Mouse (Mus musculus) hindbrain, embryonic 16.5 days (tissue): Measurements from ENCODE around the gene Agtpbp1. TPM values are rescaled to one million over a fixed set of nuclear protein-coding genes. Genes with fewer than 3 reads are reported as not detected.

Source experiments
- ATAC-seq: fragments of 200-750 bp; cut with Nextera tagmentation; 2 replicates; pipeline ENCODE4 v1.8.0; 2017; ENCODE audit warnings: moderate TSS enrichment, moderate library complexity
- H3K27ac ChIP-seq: fragments of 300-500 bp; sonication (generic); 2 replicates; pipeline ENCODE4 v1.5.1; 2014; ENCODE audit warnings: low read depth, mild to moderate bottlenecking, control low read depth, low read length, moderate library complexity
- H3K27me3 ChIP-seq: fragments of 300-500 bp; sonication (generic); replicated peaks from 2 replicates; pipeline ENCODE4 v1.6.1; 2014; ENCODE audit warnings: low read length; ENCODE audit not compliant: control insufficient read depth, insufficient read depth
- H3K36me3 ChIP-seq: fragments of 300-500 bp; sonication (generic); 2 replicates; pipeline ENCODE4 v1.6.1; 2014; ENCODE audit warnings: mild to moderate bottlenecking, low read length, moderate library complexity, mixed read lengths; ENCODE audit not compliant: control insufficient read depth, insufficient read depth
- H3K4me1 ChIP-seq: fragments of 300-500 bp; sonication (generic); 2 replicates; pipeline ENCODE4 v1.6.1; 2014; ENCODE audit warnings: low read depth, low read length; ENCODE audit not compliant: control insufficient read depth, insufficient read depth
- H3K4me2 ChIP-seq: fragments of 300-500 bp; sonication (generic); 2 replicates; pipeline ENCODE4 v1.6.1; 2014; ENCODE audit warnings: mild to moderate bottlenecking, low read length, control low read depth, moderate library complexity
- H3K4me3 ChIP-seq: fragments of 300-500 bp; sonication (generic); 2 replicates; pipeline ENCODE4 v1.5.1; 2014; ENCODE audit warnings: mild to moderate bottlenecking, low read length, control low read depth, moderate library complexity
- H3K9ac ChIP-seq: fragments of 300-500 bp; sonication (generic); 2 replicates; pipeline ENCODE4 v1.6.1; 2014; ENCODE audit warnings: low read depth, mild to moderate bottlenecking, control low read depth, low read length, moderate library complexity
- H3K9me3 ChIP-seq: fragments of 300-500 bp; sonication (generic); 2 replicates; pipeline ENCODE4 v1.6.1; 2014; ENCODE audit warnings: mild to moderate bottlenecking, low read length, moderate library complexity; ENCODE audit not compliant: control insufficient read depth
- WGBS: fragments of 180-500 bp; shearing (Covaris S2); extraction: QIAGEN DNeasy Blood & Tissue Kit; methylation state at CpG from one replicate; pipeline ENCODE4 v1.1.7; 2014; 5-methylcytosine and 5-hydroxymethylcytosine counted together
- polyA plus RNA-seq: library from polyadenylated mRNA; unstranded; fragments of >200 nt; fragmentation: Nextera tagmentation; extraction: Ambion mirVana; gene quantifications from 2 replicates; pipeline ENCODE4 v1.2.1, GENCODE M21; 2015

The Agtpbp1 gene
- polyA plus RNA-seq, 1 experiment from 2014 or later = 69.0 TPM

- no peak for ATAC-seq
- H3K36me3 ChIP-seq = no peaks in the 10 kb centered on the region
- no peaks in the 10 kb centered on the region for H3K4me1 ChIP-seq
- no peak overlapping the region for H3K4me3 ChIP-seq
- WGBS = 89% methylated on average over 15 of the region's 15 CpGs
- H3K9ac ChIP-seq = no peak overlapping the region
- H3K27ac ChIP-seq = no peak overlapping the region
- H3K27me3 ChIP-seq = no peaks in the 10 kb centered on the region
- no peak overlapping the region for H3K4me2 ChIP-seq
- no peaks in the 10 kb centered on the region for H3K9me3 ChIP-seq
Observed at GRCm38 (mm10) chr13:59416530-59417230, 168.3 kb downstream of the Agtpbp1 start.

- Histone ChIP-seq H3K9me3 (no peaks in the 10 kb centered on the region), H3K27ac (no peak overlapping the region), H3K9ac (no peak overlapping the region), H3K4me2 (no peak overlapping the region), H3K27me3 (no peaks in the 10 kb centered on the region), H3K4me1 (no peaks in the 10 kb centered on the region), H3K36me3 (no peaks in the 10 kb centered on the region), H3K4me3 (no peak overlapping the region)
- 85% methylated on average over 9 of the region's 9 CpGs for WGBS
- ATAC-seq = no peak
Observed at GRCm38 (mm10) chr13:59413885-59414284, 171.1 kb downstream of the Agtpbp1 start.

- WGBS = 90% methylated on average over 4 of the region's 4 CpGs
- H3K9ac ChIP-seq = no peak overlapping the region
- no peak for ATAC-seq
Observed at GRCm38 (mm10) chr13:59412672-59413071, 172.4 kb downstream of the Agtpbp1 start.

DNA sequence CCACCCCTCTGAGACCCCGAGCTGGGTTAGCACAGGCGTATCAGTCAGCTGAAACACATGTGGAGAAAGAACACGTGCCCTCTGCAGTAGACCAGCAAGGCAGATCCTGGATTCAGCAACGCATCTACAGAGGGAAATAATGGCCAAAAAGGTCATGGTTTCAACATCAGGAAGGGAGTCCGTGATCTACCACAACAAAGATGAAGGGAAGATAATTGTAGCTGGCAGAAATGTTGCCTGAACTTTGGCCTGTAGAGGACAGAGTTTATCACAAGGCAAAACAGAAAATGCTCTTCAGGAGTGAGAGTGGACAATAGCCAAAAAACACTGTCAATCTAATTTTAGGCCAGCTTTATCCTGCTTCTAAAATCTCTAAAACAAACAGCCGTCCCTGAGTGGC is 177.8 kb downstream of the Agtpbp1 start:
- Histone ChIP-seq H3K4me1 (peaks cover 7% of the 10 kb centered on the region), H3K4me2 (no peak overlapping the region), H3K27ac (no peak overlapping the region), H3K36me3 (no peaks in the 10 kb centered on the region), H3K27me3 (no peaks in the 10 kb centered on the region), H3K9me3 (no peaks in the 10 kb centered on the region), H3K9ac (no peak overlapping the region), H3K4me3 (no peak overlapping the region)
- 88% methylated on average over 6 of the region's 6 CpGs for WGBS
- no peak for ATAC-seq

More at GRCm38 (mm10) chr13:59412672-59413071, 172.4 kb downstream of the Agtpbp1 start:
- Histone ChIP-seq H3K36me3 (no peaks in the 10 kb centered on the region), H3K9me3 (no peaks in the 10 kb centered on the region), H3K27me3 (no peaks in the 10 kb centered on the region), H3K4me2 (no peak overlapping the region), H3K4me3 (no peak overlapping the region), H3K27ac (no peak overlapping the region), H3K4me1 (no peaks in the 10 kb centered on the region)

DNA sequence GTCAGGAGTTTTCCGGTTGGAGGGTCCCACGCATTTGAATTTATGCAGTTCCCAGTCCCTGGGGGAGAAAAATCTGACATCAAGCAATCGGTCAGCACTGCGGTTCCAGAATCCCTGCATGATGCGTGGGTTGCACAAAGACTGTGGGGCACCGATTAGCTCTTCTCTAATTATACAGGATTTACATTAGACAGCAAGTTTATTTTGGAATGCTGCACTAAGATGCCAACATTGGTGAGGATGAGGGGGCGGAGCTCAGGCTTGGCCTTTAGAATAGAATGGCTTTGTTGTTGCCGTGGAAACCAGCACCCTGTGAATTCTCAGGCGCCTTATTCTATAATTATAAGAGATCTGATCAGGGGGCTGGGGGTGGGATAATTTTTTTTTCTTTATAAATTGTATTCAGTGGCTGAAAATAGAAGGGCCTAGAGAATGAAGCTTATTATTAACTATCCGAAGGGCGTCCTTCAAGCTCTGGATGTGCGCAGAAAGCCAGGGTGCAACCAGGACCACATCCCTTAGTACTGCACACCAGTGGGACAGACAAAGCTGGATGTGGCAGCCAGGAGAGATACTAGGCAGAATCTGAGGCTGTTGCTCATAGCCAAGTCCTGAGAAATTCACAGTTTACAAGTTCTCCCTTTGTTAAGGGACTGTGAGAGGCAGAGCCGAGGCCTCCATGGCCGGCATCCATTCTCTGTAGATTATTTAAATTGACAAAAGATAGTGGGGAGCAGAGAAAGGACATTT is 182.8 kb downstream of the Agtpbp1 start:
- Histone ChIP-seq H3K27me3 (no peaks in the 10 kb centered on the region), H3K9ac (no peak overlapping the region), H3K4me3 (no peak overlapping the region), H3K9me3 (no peaks in the 10 kb centered on the region), H3K27ac (peak overlapping the region; percentile 72), H3K4me1 (peaks cover 11% of the 10 kb centered on the region), H3K4me2 (no peak overlapping the region), H3K36me3 (no peaks in the 10 kb centered on the region)
- peak; percentile 90 for ATAC-seq
- 34% methylated on average over 14 of the region's 14 CpGs for WGBS

- H3K9ac ChIP-seq = no peak overlapping the region
- no peak overlapping the region for H3K4me3 ChIP-seq
- H3K36me3 ChIP-seq = no peaks in the 10 kb centered on the region
- no peaks in the 10 kb centered on the region for H3K27me3 ChIP-seq
- H3K4me2 ChIP-seq = no peak overlapping the region
- ATAC-seq = no peak
- H3K9me3 ChIP-seq = no peaks in the 10 kb centered on the region
- H3K27ac ChIP-seq = no peak overlapping the region
- peaks cover 8% of the 10 kb centered on the region for H3K4me1 ChIP-seq
- WGBS = 29% methylated on average over 3 of the region's 3 CpGs
Observed at GRCm38 (mm10) chr13:59397571-59397970, 187.5 kb downstream of the Agtpbp1 start.

Other genes with a start within 250 kb of the Agtpbp1 start
- 118 and 127 TPM in 2 replicates for gene Naa35, start within 50 bp of the Agtpbp1 start, polyA plus RNA-seq
- 21.0 and 26.0 TPM in 2 replicates for gene Golm1, start 90.6 kb upstream of the Agtpbp1 start, polyA plus RNA-seq
- gene 4921517D22Rik, start 108.9 kb upstream of the Agtpbp1 start, polyA plus RNA-seq = not detected in 2 replicates
- 0.12 TPM in 1 of 2 replicates, not detected in the other for gene Spata31d1a, start 125.1 kb upstream of the Agtpbp1 start, polyA plus RNA-seq
- 0.04 TPM in 1 of 2 replicates, not detected in the other for gene Spata31d1b, start 127.1 kb upstream of the Agtpbp1 start, polyA plus RNA-seq
- not detected in 2 replicates for gene Spata31d1d, start 146.5 kb upstream of the Agtpbp1 start, polyA plus RNA-seq
- gene 1700014D04Rik, start 161.5 kb upstream of the Agtpbp1 start, polyA plus RNA-seq = 0.07 and 0.19 TPM in 2 replicates
- 168 and 172 TPM in 2 replicates for gene Isca1, start 184.6 kb upstream of the Agtpbp1 start, polyA plus RNA-seq
- gene Gm49354, start 197.0 kb upstream of the Agtpbp1 start, polyA plus RNA-seq = not detected in 2 replicates
- gene Tut7, start 237.9 kb upstream of the Agtpbp1 start, polyA plus RNA-seq = 35.9 and 42.3 TPM in 2 replicates